Mouse (Mus musculus) cerebellum, postnatal 25 days (tissue): ENCODE results near the gene Pced1a.

Source experiments
- DNase-seq, 2 experiments: peaks; one replicate each; pipeline ENCODE4 v3.0.0; 2021; ENCODE audit warnings: mixed read lengths in 2 of 2

Pced1a gene

DNA sequence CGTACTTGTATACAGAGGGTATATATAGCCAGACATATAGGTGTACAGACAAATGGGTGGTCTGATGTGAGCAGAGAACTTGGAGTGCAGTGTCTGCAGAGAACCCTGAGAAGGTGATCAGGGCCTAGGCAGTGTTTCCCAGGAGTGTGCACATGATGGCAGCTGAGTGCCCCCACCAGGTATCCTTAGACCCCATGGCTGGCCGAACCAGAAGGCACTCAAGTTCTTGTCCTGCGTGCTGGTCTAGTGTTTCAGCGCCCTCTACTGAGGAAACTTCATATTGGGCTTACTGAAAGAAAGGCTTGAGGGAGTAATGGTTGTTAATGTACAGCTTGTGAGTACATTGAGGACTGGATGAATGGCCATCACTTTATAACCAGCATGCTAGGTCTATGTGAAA lies 8.7 kb upstream of the Pced1a start:
- peak in 1 of 2 experiments; percentile 62 for DNase-seq

DNA sequence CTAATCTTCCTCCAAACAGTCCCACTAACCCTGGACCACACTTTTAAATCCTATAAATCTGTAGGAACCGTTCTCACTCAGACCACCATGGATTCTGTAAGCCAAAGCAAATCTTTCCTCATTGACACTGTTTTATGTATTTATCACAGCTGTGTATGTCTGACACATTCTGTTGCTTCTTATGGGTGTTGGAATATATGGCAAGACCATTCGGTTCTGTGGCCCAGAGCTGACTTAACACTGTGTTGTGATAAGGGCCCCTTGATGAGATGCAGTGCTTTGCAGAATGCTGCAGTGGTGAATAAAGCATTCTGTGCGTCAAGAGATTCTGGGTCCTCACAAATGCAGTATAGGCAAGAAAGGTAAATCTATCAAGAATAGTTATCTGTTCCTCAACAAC lies 7.7 kb upstream of the Pced1a start:
- DNase-seq = no peak

DNA sequence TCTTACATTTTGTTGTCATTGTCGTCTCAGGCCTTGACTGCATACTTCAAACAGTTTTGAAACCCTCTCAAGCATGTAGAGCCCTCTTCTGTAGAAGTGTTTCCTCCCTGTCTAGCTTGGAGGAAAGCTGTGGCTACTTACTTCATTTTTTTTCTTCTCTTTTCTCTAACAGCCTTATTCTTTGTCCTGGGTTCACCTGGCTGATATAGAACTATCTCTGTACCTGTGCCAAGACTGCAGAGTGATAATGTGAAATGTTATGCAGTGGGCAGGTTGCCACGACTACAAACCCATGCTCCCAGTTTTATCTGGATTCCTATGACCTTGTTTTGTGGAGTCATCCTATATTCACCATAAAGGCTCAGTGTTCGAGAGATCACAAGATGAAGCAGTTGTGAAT lies 6.0 kb upstream of the Pced1a start:
- no peak for DNase-seq

DNA sequence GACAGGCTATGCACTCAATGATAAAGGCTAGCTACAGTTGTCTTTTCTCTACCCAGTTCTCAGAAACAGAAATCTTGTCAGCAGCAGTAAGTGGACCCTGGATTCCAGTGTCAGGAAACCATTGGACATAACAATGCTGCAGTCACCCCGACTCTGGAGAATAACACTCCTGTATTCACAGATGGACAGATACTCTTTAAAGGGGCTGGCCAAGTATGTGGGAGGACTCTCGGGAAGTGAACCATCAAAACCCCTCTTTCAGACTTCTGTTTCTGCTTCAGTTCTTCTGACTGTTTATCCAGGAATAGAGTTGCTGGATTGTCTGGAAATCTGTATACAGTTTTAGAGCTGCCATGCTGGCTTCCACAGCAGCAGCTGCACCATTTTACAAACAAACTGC lies 5.3 kb upstream of the Pced1a start:
- DNase-seq = no peak

DNA sequence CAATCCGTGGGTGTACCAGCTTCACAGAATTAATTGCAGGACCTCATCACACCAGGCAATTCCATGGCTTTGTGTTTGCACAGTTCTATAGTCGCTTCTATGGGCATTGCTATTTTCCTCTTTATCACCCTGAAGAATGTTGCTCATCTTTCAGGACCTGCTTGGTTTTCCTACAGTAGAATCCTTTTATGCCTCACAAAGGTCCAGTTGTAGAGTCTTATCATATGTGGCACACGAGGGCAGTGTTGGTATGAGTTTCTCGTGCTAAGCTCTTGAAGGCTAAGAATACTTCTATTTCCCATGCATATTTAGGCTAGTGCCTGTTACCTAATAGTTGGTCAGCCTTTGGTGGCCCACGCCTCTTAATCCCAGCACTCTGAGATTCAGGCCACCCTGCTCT lies 611 bp upstream of the Pced1a start:
- DNase-seq = peak in 1 of 2 experiments; percentile 40

DNA sequence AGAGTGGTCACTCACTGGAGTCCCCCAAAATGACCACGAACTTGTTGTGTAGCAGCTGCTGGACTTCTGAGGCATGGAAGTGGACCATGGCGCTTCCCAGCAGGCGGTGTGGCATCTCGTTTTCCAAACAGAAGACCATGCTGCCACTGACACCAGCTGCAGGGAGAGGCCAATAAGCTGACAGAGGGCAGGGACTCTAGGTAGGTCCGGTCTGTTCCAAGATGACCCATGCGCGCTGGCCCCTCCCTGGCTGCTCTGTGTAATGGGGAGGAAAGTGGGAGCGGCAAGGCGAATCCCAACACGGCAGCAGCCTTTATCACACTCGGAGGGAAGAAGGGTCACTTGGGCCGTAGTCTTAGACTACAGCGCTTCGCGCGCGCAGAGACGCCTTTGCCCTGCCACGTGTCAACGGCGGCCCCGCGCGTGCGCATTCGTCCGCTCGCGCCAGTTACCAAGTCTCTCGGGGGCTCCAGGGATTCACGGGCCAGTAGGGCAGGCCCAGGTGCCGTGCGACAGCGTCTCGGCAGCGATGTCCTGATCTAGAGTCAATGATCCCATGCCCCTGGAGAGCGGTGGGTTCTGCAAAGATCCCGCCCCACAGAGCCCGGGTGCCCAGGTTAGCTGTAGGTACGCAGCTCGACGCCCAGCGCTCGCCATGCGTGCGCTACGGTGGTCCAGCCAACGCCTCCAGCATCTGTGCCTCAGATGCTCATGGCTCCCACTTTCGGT lies 940 bp downstream of the Pced1a start:
- DNase-seq = peak in 1 of 2 experiments; percentile 90

DNA sequence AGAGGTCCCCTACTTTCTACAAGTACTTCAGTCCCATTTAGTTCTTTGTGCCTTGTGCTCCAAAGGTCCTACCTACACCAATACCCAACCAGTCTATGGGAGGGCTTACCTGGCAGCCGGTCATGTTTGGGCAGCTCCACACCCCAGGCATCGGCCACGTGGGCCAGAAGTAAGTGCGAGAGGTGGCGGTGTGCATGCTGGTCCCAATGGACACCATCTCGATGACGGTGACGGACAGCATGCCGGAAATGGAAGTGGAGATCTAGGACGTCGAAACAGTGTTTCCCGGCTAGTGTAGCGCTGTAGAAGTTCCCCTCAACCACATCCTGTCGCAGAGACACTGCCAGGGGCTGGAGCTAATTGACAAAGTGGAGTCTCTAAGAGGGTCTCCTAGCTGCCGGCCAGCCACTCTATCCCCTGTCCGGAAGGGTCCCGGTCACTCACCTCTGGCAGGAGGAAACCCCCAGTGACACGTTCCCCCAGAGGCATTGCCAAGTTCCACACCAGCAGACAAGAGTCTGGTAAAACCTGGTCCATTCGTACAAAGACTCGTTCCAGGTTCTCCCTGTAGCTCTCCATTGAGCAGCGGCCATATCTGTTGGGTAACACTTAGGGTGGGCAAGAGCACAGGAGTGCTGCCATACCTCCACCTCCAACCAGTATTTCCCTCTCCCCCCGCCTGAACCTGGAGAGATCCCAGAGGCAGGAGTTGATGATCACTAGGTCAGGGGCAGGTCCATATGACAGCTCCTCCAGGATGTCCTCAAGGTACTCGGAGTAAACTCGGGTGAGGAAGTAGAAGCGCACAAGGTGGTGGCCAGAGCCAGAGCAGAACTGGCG lies 2.5 kb downstream of the Pced1a start:
- no peak for DNase-seq

DNA sequence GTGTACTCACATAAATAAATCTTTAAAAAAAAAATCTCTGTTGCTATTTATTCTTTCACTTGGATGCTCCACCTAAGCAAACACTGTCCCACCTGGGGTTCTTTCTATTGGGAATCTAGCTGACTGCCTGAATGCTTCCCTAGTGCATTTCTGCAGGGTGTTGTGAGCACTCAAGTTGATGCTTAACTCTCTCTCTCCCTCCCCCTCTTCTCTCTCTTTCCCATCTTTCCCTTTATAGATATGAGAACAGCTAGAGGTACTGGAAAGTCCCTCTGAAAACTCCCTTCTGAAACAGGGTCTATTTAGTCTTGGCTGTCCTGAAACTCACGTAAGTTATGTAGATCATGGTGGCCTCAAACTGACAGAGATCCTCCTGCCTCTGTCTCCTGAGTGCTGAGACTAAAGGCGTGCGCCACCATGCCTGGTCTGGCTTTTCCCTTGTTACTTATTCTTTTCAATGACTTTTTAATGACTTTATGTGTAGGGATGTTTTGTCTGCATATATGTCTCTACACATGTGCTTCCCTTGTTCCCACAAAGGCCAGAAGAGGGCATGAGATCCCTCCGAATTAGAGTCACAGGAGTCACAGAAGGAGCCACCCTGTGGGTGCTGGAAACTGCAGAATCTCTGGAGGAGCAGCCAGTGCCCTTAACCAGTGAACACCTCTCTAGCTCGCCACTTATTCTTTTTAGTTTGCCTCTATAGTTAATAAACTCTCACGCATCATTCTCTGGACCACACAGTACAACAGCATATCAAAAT lies 10.2 kb downstream of the Pced1a start:
- no peak for DNase-seq

DNA sequence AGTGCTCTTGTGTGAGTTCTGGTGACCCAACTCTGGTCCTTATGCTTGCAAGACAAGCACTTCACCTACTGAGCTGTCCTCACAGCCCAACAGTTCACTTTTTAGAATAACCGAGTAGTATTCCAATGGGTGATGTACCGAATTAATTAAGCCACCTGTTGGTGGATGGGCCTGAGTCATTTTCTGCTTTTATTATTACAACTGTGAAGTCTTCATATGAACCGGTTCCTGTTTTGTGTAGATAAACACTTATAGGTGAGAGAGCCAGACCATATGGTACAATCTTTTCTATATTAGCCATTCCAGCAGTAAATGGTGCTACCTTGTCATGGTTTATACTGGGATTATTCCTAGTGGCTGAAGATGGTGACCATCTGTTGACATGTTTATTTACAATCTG lies 11.7 kb downstream of the Pced1a start:
- DNase-seq = no peak

DNA sequence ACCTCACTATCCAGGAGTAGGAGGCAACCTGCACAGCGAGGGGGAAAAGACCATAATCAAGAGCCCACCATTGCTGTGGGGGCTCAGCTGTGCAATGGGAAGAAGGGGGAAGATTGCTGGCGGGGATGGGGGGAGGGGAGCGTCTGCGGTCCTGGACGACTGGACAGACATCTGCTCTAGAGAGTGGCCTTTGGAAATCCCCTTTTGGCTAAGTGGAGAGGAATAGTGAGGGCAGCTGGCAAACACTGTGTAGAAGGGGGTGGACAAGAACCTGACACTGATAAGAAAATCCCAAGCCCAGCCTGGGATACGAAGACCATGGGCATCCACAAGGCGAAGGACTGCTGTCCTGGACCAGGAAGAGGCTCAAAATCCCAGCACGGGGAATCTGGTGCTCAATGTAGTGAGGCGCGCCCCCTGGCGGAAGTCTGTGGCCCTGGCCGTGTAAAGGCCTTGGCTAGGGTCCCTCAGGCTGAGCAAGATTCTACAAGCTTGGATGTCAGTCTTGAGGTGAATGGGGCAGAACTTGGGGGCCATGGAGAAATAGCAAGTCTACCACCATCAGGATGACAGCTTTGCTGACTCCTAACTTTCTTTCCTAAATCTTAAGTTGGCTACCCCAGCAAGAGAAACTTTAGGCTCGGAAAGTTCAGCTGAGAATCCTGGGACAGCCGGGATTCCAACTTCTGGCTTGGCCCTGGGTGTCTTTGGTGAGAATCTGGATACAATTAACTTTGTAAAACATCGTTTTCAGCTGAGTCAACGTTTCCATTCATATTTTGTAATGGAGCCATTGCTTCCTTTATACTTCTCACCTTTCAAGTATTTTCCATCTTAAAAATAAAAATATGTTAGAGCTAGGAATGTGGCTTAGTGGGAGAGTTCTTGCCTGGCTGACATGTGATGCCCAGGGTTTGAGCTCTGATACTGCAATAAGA lies 12.7 kb downstream of the Pced1a start:
- DNase-seq = peak; percentile 86 to 92

DNA sequence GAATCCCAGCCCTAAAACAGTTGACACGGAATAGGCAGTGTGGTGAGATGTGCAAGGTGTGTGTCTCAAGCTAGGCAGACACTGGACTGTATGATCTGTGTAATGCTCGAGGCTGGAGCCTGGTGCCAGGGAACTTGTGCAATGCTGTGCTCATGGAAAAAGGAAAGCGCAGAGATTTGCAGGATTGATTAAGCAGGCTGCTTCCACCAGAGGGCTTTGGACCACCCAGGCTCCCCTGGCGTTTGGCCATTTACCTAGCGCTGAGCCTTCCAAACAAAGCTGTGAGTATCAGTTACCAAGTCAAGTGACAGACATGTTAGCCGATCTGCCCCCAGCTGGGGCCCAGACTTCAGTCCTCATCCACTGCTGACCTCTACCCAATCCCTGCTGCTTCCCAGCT lies 16.3 kb downstream of the Pced1a start:
- no peak for DNase-seq

DNA sequence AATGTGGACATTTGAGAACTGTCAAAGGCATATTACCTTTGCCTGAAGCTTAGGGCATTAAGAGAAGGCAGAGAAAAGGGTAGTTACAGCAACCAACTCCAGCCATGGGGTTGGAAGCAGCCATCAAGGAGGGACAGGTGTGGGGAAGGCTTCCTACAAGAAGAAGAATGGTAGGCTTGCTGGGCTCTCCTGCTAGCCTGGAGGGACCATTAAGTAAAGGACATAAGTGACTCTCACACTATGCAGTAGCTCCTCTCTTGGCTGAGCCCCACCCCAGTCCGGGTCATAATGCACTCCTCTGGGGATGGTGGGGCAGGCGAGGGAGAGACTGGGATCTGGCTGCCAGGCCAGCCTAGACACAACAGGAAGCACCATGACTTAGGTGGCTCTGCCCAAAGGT lies 18.3 kb downstream of the Pced1a start, which contains the start of gene Tmem239:
Tmem239 (plus strand) TSS at position 301 of the 400 bp plus-strand sequence.
- no peak for DNase-seq

DNA sequence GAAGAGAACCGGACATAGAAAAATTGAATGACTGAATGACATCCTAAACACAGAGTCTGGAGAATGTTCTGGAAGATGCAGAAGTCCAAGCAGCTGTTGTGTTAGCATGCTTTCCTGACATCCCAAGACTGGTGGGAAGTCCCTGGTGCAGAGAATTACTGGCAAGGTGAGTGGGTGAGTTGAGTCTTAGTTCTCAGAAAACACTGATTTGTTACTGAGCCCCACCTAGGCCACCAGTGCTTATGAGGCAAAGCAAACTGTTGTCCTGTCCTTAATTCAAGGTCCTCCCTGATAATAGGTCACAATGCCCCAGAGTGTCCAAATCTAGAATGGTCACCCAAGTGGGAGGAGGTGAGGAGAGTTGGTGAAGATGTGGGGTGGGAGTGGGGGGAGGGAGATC lies 19.6 kb downstream of the Pced1a start, which contains the start of the genes Gm28372 and 1700020A23Rik:
Gm28372 (plus strand) TSS at position 301 of the 400 bp plus-strand sequence.
1700020A23Rik (plus strand) TSS at position 321 of the 400 bp plus-strand sequence.
- no peak for DNase-seq

DNA sequence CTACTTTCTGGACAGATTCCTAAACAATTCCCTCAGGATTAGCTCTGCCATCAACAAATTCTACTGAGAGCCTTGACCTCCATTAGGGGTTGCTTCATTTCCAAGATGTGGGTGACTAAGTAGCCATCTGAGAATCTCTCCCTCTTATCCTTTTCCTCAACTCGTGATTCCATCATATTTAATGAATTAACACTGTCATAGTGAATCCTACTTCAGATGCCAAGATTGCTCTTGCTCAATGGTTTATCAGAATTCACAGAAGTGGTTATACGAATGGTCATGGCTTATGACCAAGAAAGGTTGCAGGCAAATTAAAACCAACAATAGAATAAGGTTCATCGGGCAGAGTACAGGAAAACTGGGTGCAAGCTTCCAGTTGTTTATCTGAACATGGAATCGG lies 22.6 kb downstream of the Pced1a start:
- no peak for DNase-seq

DNA sequence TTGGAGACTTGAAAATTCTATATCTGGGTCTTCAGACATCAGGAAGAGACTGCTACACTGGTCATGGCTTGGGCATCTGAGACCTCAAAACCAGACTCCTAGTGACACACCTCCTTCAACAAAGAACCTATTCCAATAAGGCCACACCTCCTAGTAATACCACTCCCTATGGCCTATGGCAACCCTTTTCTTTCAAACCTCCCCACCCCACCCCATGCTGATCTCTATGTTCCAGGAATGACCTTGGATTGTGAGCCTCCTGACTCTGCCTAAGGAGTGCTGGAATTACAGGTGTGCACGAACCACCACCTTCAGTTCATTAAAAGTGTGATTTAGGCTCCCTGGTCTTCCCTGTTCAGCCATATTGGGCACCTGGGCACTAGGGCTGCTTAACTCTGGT lies 24.5 kb downstream of the Pced1a start:
- no peak for DNase-seq

DNA sequence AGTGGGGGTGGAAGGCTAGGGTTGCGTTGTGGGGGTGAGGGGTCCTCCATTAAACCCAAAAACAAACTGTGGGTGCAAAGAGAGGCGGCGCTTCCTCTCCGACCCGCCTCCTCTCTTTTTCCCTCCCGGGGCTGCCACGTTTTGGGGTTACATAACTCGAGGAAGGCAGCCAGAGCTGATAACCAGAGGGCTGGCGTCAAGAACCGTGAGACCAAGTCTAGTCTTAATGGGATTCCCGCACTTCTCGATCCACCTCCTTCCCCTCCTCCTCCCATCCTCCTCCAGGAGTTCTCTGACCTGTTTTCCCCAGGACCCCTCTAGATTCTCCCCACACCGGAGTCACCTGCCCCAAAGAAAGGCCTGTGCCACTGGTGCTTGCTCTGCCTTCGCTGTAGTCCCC lies 26.4 kb downstream of the Pced1a start:
- peak in 1 of 2 experiments; percentile 14 for DNase-seq

DNA sequence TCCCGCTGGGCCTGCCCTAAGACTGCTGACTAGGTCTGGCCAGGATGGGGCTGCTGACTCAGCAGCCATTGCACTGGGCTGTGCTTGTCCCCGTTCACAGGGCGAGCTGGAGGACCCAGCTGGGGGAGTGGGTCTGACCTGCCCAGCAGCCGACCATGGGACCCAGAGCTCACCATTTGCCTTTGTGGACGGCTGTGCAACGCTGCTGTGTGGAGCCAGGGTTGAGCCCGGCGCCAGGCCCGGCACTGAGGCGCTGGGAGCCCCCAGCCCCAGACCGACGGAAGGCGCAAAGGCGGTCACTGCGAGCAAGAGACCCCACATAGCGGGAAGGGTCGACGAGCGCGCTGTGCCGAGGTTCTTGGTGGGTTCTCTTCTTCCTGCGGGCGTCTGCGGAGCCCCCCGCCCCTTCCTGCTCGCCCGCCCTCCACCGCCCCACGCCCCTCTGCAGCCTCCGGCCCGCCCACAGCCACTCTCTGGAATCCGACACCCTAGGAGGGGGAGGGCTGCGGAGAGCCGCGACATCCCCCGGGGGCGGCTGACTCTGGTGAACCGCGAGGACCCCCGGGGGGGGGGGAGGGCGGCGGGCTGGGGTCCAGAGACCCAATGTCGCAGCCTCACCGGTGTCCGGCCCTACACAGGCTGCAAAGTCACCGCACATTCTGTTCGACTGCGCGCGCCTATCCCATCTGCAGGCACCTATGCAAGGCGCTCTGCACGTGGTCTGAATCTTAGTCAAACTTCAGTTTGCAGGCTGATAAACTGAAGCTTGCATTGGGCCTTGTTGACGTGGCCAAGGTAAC lies 27.1 kb downstream of the Pced1a start, which contains the start of gene Cpxm1:
Cpxm1 (minus strand) TSS at position 389 of the 800 bp plus-strand sequence.
- DNase-seq = peak in 1 of 2 experiments; percentile 15

DNA sequence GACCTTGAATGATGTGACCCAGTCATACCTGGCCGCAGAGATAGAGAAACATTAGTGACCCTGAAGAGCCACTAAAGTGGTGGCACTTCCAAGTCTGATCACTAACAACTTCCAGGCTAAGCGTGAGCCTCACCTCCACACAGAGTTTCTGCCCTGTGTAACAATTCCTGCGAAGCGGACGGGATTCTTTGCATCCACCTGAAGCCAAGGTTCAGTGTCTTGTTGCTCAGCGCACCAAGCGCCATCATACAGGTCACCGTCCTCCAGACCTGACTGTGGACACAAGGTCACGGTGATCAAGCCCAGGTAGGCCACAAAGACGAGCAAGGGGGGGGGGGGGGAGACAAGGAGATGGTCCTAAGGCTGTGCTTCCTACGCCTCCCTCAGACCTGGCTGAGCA lies 28.8 kb downstream of the Pced1a start:
- no peak for DNase-seq

DNA sequence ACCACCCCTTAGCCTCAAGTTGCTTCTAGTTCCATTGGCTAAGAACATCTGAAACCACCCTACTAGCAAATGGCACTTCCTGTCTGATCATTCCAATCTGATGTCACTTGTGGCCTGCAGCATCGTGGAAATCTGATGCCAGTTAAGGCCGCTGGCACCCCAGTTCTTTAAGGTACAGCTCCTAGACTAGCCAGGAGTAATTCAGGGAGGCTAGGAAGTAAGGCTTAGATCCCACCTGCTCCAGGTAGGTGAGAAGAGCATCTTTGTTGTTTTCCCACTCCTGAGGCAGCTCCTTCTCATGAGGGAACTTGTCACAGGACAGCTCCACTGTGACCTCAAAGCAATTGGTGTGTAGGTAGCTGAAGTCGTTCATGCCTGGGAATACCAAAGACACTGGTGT lies 31.7 kb downstream of the Pced1a start:
- DNase-seq = no peak

DNA sequence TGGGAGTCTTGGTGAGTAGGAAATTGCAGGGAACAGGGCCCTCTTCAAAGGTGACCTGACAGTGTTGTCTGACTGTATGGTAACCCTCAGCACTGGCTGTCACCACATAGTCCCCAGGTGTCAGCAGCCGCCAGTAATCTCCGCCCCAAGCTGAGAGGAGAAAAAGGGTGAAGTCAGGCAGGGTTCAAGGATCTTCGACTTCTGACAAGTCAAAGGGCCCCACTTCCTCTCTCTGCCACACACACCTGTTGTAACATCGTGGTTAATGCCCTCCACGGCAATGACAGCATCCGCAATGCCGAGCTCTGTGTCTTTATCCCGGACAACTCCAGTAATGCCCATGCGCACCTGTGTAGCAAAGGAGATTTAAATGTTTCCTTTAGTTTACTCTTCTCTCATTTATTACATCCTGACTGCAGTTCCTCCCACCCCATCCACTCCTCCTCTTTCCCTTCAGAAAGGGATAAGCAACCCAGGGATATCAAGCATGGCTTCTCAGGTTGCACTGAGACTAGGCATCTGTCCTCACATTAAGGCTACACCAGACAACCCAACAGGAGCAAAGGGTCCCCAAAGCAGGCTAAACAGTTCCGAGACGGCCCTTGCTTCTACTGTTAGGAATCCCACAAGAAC lies 33.4 kb downstream of the Pced1a start:
- no peak for DNase-seq

DNA sequence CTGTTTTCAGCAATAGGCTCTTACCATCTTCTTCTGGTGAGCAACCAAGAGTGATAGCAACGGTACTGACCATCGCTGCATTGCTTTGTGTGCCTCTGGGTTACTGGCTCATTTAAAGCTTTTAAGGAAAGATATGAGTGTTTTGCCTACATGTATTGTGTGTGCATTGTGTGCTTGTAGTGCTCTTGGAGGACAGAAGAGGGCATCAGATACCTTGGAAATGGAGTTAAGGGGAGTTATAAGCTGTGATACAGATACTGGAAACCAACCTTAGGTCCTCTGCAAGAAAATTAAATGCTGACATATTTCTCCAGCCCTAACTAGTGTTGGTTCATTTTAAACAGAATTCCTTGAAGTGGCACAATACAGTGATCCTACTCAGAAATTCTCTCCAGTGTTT lies 35.7 kb downstream of the Pced1a start:
- DNase-seq = no peak
